In the genomic region with DNA sequence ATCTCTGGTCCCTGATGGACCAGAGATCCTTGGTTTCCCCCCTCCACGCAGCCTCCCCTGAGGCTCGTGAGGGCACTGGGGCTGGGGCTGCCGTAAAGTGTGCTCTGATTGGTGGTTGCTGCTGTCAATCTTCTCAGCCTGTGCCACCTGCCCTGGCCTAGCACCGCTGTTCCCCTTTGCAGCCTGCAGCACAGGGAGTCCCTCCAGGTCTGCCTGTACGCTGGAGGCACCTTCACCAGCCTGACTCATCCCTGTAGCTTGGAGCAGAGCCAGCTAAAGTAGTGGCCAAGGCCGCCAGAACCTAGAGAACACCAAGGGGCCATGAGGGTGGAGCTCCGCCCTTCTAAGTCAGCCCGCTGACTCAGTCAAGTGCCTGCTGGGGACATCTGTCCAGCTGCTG, we compare ENCODE assay signal across 10 mouse cellular contexts. TPM values are rescaled to one million over a fixed set of nuclear protein-coding genes. Genes with fewer than 3 reads are reported as not detected.
DNase-seq lines count a peak whose midpoint lies in the region; ATAC-seq and TF ChIP-seq lines count a peak whose summit lies in the region.
"Had no signal": no experiment of that assay in that cellular context is flagged by ENCODE, and none has a peak within 500 bp of the region (broad histone marks: within the 10 kb centered on the region; RNA-seq: fewer than 3 reads in every experiment).

No protein-coding gene starts in this region.

- no peak for DNase-seq in heart, adult 8-10 months (ENCODE audit: low spot score)
- peak; percentile 86 for DNase-seq in 416B (ENCODE audit: low read depth)
- peak; percentile 82 for DNase-seq in adrenal gland, postnatal 25 days
- peak; percentile 18 to 49 for DNase-seq in kidney, postnatal 4 days
- DNase-seq in testis, postnatal 14 days (ENCODE audit: low spot score): peak; percentile 79
- DNase-seq in thymus, adult 2 months: no peak

- no peak; the same call in 1 of the 2 replicates for ATAC-seq in heart, embryonic 11.5 days (replicated peaks; ENCODE audit: insufficient number of reproducible peaks, low FRiP score, low TSS enrichment)
- no peak for ATAC-seq in monocyte, adult 5-6 weeks (replicated peaks; ENCODE audit: insufficient number of reproducible peaks, low FRiP score, low TSS enrichment, poor library complexity, severe bottlenecking)

- no peaks in the 10 kb centered on the region for H3K36me3 ChIP-seq in heart, embryonic 11.5 days (ENCODE audit: control insufficient read depth, insufficient read depth, low read length)
- H3K36me3 ChIP-seq in thymus, adult 2 months (ENCODE audit: control insufficient read depth, insufficient read depth, low read length): no peaks in the 10 kb centered on the region

- TF ChIP-seq POLR2A in thymus, adult 2 months (IDR thresholded peaks at IDR 0.05; ENCODE audit: control insufficient read depth, extremely low read depth, insufficient read depth, low read length, poor library complexity): no peak

- no peak for TF ChIP-seq CTCF in thymus, adult 2 months (IDR thresholded peaks at IDR 0.05; ENCODE audit: borderline replicate concordance, control insufficient read depth, extremely low read depth, insufficient read depth, low read length, poor library complexity)

- H3K4me3 ChIP-seq in heart, embryonic 11.5 days (ENCODE audit: low read depth, low read length): peak overlapping the region; percentile 14; the same call in 1 of the 2 replicates
- H3K4me3 ChIP-seq in thymus, adult 2 months (ENCODE audit: control insufficient read depth, insufficient read depth, low read length): no peak overlapping the region

- peak overlapping the region; percentile 50 for H3K4me2 ChIP-seq in heart, embryonic 11.5 days

- peak overlapping the region; percentile 12; the same call in 1 of the 2 replicates for H3K9ac ChIP-seq in heart, embryonic 11.5 days (ENCODE audit: low read depth, low read length)

- H3K9me3 ChIP-seq in heart, embryonic 11.5 days (replicated peaks; ENCODE audit: control insufficient read depth, low read length): no peaks in the 10 kb centered on the region

- H3K4me1 ChIP-seq in heart, embryonic 11.5 days (ENCODE audit: control insufficient read depth, insufficient read depth, low read length): 0 out of 2 replicates have a peak, but pooled peaks cover 3% of the 10 kb centered on the region
- H3K4me1 ChIP-seq in thymus, adult 2 months (replicated peaks; ENCODE audit: control insufficient read depth, insufficient read depth, low read length): peaks cover 6% of the 10 kb centered on the region

- H3K27ac ChIP-seq in heart, embryonic 11.5 days (ENCODE audit: low read depth, low read length): no peak overlapping the region; the same call in 1 of the 2 replicates
- no peak overlapping the region for H3K27ac ChIP-seq in thymus, adult 2 months (ENCODE audit: control insufficient read depth, insufficient read depth, low read length)

- WGBS in heart, embryonic 11.5 days (ENCODE audit: insufficient replicate concordance): 18% methylated on average over 8 of the region's 8 CpGs
- 57% methylated on average over 8 of the region's 8 CpGs for WGBS in thymus, adult 2 months

- peaks cover 13% of the 10 kb centered on the region for H3K27me3 ChIP-seq in heart, embryonic 11.5 days (ENCODE audit: control insufficient read depth, insufficient read depth, low read length)
- no peaks in the 10 kb centered on the region for H3K27me3 ChIP-seq in thymus, adult 2 months (ENCODE audit: control insufficient read depth, insufficient read depth, low read length)

RNA-seq across cellular contexts. Expression of a gene that starts 7.7 kb away (rescaled TPM):
- polyA plus RNA-seq in heart, embryonic 11.5 days (2014; fragmentation: Nextera tagmentation; extraction: Ambion mirVana): 0.19 and 0.24 TPM in 2 replicates
- total RNA-seq in heart, adult 8-10 months (2022): not detected
- total RNA-seq in adrenal gland, postnatal 25 days (2021): not detected in 2 replicates
- 0.29 to 0.86 TPM in 2 of 3 replicates, not detected in the other for total RNA-seq in monocyte, adult 5-6 weeks (2017)
- 0.85 and 0.89 TPM in 2 replicates for polyA plus RNA-seq in thymus, adult 2 months (2012; rRNA removed)
- total RNA-seq: heart, postnatal 14 days had no signal

RNA-seq across cellular contexts. Expression of a gene that starts 27.4 kb away (rescaled TPM):
- polyA plus RNA-seq in heart, embryonic 11.5 days (2014; fragmentation: Nextera tagmentation; extraction: Ambion mirVana): 0.39 and 0.63 TPM in 2 replicates
- under 1 TPM; 0.09 to 0.34 (median 0.13) TPM for total RNA-seq in heart, adult 8-10 months (2022)
- not detected in 2 replicates for total RNA-seq in adrenal gland, postnatal 25 days (2021)
- not detected in 3 replicates for total RNA-seq in monocyte, adult 5-6 weeks (2017)
- 2.6 and 3.7 TPM in 2 replicates for polyA plus RNA-seq in thymus, adult 2 months (2012; rRNA removed)
- total RNA-seq: neutrophil, adult 5-6 weeks had no signal

Comparison
In these comparisons a context has a peak if more than half of its experiments do, and no peak if none do; other contexts are left out.
1. DNase-seq: peak in 416B (single experiment), adrenal gland, postnatal 25 days (single experiment), kidney, postnatal 4 days (2 of 2) and testis, postnatal 14 days (single experiment); none in heart, adult 8-10 months (single experiment) and thymus, adult 2 months (single experiment).